Mouse (Mus musculus) megakaryocyte, embryonic 14.5 days (primary cell): ENCODE measurements around the gene Olfr1368.

Experiments
- FLI1 ChIP-seq: IDR thresholded peaks from 2 replicates; pipeline ENCODE4 v1.6.1; 2012; ENCODE audit warnings: low read length, inconsistent platforms, mixed read lengths
- GATA1 ChIP-seq: IDR thresholded peaks from 3 replicates; pipeline ENCODE4 v1.6.1; 2012; ENCODE audit warnings: mixed read lengths, low read length, inconsistent platforms, borderline replicate concordance

- TF ChIP-seq GATA1 (no peak), FLI1 (no peak)
Measured at GRCm38 (mm10) chr13:21171600-21172150, 26.0 kb upstream of the Olfr1368 start.
